Mouse (Mus musculus) spleen, postnatal 0 days (tissue): ENCODE measurements around the gene Dut. TPM values are rescaled to one million over a fixed set of nuclear protein-coding genes. Genes with fewer than 3 reads are reported as not detected.

Experiments
- polyA plus RNA-seq: library from polyadenylated mRNA; unstranded; fragments of >200 nt; fragmentation: Nextera tagmentation; extraction: Ambion mirVana; gene quantifications from 2 replicates; pipeline ENCODE4 v1.2.1, GENCODE M21; 2015

Dut gene
- polyA plus RNA-seq: 203 and 230 TPM in 2 replicates

DNA sequence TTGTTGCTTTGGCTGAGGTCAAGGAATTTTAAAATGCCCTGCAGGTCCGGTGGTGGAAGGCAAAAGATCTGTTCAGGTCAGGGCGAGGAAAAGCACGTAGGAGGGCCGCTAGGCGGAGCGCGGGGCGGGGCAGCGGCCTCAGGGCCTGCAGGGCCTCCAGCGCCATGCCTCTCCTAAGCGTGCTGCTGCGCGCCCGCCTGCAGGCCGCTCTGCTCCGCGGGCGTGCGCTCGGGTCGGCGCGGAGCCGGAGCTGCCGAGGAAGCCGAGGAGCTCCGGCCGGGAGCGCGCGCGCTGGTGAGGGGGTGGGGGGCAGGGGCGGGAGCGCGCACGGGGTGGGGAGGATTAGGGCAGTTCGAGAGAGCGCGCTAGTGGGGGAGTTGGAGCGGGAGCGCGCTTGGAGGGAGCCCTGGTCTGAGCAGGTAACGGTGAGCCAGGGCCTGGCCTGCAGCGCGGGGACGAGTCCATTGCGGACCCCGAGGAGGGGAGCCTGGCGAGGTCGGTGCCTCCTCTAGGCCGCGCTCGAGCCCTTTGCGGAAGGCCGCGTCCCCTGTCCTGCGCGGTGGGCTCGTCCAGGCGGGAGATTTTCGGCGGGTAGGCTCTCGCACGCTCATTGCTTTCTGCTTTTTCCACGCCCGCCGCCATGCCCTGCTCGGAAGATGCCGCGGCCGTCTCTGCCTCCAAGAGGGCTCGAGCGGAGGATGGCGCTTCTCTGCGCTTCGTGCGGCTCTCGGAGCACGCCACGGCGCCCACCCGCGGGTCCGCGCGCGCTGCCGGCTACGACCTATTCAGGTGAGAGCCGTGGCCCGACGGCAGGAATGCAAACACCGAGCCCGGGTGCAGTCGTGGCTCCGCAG is at the start of gene Dut:
Gene Dut (plus strand): TSS at position 83 of the 854 bp plus-strand sequence.

Other genes starting within 250 kb of the Dut start
- 4.9 and 5.6 TPM in 2 replicates for gene Slc24a5, start 179.1 kb upstream of the Dut start, polyA plus RNA-seq
- gene Myef2, start 123.5 kb upstream of the Dut start, polyA plus RNA-seq: 35.5 and 36.3 TPM in 2 replicates
- not detected in 2 replicates for gene Ctxn2, start 110.5 kb upstream of the Dut start, polyA plus RNA-seq
- not detected in 2 replicates for gene Slc12a1, start 94.7 kb upstream of the Dut start, polyA plus RNA-seq